Mouse (Mus musculus): ENCODE measurements around the gene Sema4a.

Sema4a gene

DNA sequence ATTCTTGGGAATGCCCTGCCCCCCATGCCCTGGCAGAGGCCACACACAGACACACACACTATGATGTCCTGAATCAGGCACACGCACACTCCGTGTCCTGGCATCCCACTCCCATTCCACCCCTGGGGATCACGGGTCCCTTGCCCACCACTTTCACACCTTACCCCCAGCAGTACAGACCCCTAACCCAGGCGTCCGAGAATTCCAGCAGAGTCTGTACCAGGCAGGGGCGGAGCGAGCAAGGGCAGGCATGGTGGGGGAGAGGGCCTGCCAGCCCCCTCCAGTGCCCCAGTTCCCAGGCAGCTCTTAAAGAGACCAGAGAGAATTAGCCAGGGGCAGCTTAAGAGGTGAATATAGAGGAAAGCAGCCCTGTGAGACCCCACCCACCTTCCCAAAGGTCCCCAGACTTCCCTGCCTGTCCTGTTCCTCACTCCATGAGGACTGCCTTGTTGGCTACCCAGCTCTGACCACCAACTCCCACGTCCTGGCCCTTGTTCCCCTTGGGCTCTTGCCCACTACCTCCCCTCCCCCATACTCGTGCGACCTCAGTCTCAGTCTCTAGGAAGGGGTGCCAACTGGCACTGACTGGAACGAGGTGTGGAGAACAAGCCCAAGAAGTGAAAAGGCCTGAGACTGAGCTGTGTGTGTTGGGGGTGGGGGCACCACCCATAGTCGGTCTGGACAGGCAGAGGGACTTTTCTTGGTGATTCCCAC is at the start of gene Sema4a:
Gene Sema4a, minus strand, starts transcription at position 200 of the 714 bp plus-strand sequence.
- DNase-seq, result no peak

- peak; percentile 96 to 98 for DNase-seq
Measured at GRCm38 (mm10) chr3:88509692-88510420, 48.9 kb upstream of the Sema4a start, which contains the start of gene Lmna. TSS of gene Lmna (minus strand) at chr3:88509956.

DNA sequence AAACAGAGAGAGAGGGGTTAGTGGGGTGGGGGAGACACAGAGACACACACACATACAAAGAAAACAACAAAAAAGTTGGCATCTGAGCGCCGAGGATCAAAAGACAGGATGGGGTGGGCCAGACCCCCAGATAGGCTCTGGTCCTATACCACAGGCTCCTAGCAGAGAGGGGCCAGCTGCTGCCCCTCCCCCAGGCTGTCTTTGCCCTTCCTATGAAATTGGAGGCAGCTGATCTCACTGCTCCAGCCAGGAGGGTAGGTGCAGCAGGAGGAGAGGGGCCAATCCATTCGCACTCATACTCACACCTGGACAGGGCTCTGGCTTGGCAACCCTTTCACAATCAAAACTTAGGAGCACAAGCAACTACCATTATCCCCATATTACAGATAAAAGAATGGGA is 48.3 kb upstream of the Sema4a start:
- DNase-seq, result no peak

- DNase-seq, result no peak
Measured at GRCm38 (mm10) chr3:88505765-88506164, 44.8 kb upstream of the Sema4a start.

DNA sequence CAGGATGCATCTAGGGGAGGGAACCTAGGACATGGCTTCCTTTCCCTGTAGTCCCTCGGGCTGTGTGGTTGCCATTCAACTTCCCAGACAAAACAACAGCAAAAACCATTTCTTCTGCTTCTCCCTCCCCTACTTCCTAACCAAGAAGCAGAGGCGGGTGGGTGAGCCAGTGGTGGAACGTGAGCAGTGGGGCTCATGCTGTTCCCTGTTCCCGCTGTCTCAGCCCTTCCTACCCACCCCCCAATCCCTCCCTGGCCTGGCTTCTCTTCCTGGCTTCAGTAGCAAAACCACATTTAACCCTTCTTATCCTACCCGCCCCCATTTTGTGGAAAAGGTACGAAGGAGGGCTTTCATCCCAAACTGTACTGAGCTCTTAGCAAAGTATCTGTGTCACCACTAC is 44.1 kb upstream of the Sema4a start:
- no peak for DNase-seq

DNA sequence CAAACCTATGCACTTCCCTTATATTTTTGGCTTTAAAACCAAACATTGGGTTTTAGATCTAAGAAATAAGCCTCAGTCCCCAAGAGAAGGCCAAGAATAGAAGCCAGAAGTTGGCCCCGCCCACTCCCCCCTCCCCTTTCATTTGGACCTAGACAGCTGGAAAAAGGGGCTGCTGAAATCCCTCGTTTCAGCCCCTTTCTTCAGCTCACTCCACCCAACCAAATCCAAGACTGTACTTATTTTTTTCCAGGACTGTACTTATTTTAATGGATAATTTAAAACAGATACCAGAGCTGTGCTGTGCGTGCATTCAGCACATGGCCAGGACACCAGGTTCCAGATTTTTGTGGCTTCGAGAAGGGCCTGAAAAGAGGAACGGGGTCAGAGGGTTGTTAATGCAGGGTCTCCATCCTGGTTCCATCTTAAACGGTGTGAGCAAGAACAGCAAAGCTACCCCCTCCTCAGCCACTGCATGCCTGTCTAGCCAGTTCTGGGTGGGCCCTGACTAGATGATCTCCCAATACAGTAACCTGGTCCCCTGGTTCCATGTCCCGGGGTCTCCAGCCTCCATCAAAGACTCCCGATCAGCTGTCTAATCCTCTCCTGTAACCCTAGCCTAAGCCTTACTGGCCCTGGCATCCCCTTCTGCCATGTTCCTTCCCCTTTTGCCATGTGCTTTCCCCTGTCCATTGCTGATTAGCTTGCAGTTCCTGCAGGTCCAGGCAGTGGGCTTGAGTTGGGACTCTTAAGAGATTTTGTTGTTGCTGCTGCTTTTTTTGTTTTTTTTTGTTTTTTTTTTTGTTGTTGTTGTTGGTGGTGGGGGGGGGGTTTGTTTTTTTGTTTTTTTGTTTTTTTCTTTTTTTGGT is 43.1 kb upstream of the Sema4a start:
- DNase-seq, result peak in 1 of 2 experiments; percentile 42

DNA sequence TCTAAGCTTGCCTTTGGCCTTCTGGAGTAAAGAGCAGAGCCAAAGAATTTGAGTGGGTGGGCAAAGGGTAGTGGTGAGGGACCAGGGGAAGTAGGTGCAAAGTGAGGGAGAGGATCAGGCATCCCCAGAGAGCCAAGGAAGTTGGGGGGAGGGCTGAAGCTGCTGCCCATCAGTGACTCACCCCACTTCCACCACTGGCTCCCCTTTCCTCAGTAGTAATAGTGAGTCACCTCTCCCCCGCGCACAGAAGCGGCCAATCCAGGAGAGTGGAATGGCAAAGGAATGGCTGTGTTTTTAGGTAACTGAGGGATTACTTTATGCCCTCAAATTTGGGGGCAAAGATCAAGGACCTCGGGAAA is 42.5 kb upstream of the Sema4a start:
- DNase-seq, result no peak

DNA sequence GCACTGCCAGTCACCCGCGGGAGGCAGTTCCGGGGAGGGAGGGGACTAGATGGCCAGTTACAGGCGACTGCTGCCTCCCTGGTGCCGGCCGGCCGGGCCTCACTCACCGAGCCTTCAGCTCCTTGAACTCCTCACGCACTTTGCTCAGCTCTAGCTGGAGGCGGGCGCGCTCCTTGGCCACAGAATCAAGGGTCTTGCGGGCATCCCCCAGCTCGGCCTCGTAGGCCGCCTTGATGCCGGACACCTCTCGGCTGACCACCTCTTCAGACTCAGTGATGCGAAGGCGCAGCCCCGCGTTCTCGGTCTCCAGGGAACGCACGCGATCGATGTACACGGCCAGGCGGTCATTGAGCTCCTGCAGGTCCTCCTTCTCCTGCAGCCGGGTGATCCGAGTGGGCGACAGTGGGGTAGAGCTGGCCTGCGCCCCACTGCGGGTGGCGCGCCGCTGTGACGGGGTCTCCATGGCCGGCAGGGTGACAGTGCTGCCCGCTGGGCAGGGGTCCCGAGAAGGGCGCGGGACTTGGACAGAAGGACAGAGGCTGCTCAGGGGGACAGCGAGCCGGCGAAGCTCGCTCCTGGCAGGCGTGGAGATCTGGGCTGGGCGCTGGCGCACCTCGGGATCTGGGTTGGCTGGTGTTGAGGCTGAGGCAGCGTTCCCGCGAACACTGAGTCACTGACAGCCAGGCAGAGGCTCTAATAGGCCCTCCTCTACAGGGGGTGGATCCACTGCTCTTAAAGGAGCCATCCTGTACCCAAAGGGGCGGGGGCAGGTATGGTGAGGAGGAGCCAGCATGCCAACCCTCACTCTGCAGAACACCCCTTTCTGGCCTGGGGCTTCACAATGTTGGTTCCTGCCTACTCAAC is 41.9 kb upstream of the Sema4a start:
- peak; percentile 85 to 91 for DNase-seq

DNA sequence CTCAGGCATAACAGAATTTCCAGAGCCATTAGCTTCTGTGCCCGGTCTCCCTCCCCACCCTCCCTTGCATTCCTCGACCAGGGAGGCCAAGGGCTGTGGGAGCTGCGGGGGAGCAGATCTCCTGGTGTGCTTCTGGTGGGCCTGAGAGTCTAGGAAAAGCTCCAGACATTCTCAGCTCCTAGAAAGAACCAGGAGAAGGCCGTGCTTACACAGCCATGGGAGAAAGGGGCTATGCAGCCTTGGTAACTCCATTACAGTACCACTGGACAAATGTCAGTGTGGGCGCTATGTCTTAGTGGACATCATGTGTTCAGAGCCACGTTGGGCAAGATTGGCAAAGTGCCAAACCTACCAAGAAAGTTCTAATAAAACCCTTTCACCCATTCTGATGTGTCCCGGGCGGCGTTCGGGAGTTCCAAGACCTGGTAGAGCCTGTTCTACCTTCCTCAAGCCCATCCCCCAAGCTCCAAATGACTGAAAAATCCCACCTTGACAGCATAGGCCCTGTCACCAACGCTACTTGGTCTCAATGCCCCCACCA is 41.1 kb upstream of the Sema4a start:
- peak; percentile 59 to 74 for DNase-seq

DNA sequence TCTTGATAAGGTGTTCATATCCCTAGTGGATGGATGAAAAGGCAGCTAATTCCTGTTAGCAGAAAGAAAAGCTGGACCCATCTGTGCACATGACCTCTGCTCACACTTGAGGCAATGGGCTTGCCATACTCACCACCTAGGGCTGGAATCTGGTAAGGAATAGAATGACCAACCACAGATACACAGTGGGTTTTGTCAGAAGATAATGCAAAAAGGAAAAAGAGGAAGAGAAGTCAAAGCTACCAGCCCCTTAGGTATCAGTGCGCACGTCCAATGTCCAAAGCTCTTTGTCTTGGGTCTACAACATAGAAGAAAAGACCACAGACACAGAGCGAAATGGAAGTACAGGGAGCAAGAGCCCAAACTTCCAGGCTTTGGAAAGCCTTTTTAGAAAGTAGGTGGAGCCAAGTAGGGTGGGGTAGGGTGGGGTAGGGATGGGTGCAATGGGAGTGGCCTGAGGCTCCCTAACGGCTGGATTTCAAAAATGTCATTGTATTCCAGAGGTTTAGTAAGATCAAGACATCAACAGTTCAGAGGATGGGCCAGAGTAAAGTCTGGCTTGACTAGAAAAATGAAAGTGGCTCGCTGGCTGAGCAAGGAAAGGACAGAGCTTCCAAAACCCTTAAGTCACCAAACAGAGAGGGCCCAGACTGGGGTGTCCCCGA is 40.5 kb upstream of the Sema4a start:
- DNase-seq, result no peak

- peak in 1 of 2 experiments; percentile 61 for DNase-seq
Measured at GRCm38 (mm10) chr3:88500655-88501365, 39.8 kb upstream of the Sema4a start.

- no peak for DNase-seq
Measured at GRCm38 (mm10) chr3:88500087-88500486, 39.1 kb upstream of the Sema4a start.

- no peak for DNase-seq
Measured at GRCm38 (mm10) chr3:88499580-88499979, 38.6 kb upstream of the Sema4a start.

- peak in 1 of 2 experiments; percentile 21 for DNase-seq
Measured at GRCm38 (mm10) chr3:88495741-88496415, 34.9 kb upstream of the Sema4a start.

GRCm38 (mm10) chr3:88494836-88495628 is 34.0 kb upstream of the Sema4a start:
- peak; percentile 54 to 61 for DNase-seq

DNA sequence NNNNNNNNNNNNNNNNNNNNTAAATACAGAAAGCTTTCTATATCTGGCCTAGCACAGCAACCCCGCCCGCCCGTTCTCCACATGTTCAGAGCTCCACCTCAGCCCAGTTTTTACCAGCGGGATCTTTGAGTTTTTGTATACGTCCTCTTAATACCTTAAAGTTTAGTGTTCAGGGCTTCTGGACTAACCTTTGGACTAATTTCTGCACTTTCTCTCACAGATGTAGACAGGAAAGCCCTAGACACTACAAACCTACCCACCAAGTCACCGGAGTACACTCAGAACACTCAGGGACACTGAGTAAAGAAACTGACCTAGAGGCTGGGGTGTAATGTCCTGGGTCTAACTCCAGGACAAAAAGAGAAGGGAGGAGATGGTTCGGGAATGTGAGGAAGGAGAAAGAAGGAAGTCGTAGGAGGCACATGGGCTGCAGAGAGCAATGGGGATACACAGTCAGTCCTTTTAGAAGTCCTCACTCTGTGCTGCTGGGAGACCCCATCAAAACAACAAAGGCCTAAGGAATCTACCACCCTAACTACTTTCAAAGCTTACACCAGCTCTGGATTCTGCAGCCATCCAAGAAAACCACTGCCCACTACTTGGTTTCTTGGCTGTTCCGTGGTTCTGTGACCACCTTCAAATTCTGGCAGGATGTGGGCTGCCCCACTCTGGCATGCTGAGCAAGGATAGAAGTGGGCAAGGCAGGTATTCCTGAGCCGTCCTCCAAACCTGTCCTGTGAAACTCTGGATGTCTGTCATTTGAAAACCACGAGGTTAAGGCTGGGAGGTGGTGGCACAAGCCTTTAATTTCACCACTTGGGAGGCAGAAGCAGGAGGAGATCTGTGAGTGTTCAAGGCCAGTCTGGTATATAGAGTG is 33.0 kb upstream of the Sema4a start:
- no peak for DNase-seq

GRCm38 (mm10) chr3:88487396-88487795 is 26.4 kb upstream of the Sema4a start:
- DNase-seq, result no peak

DNA sequence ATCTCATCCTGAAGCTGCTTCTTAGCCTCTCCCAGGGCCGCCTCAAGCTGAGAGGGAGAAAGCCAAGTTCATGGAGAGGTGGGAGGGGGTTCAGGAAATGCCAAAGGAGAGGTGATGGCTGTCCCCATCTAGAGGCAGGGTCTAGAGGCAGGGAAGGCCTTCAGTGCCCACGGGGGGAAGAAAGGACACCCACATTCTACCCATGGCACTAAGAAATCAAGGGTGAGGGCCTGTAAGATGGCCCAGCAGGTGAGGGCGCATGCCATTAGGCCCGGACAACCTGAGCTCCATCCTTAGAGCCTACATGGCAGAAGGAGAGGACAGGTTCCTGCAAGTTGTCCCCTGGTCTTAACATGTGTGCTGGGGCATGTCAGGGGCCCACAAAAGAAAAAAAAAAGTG is 25.9 kb upstream of the Sema4a start:
- DNase-seq, result no peak
